Mouse (Mus musculus) bone marrow, adult 2 months (tissue): ENCODE data around the gene Piga.

Experiments used
- CTCF ChIP-seq: fragments of 200-500 bp; IDR thresholded peaks from 2 replicates; pipeline ENCODE4 v1.5.1; 2011; ENCODE audit warnings: low read length, control low read depth; ENCODE audit not compliant: control insufficient read depth, insufficient read depth
- POLR2A ChIP-seq: fragments of 200-500 bp; IDR thresholded peaks from 2 replicates; pipeline ENCODE4 v1.6.1; 2011; ENCODE audit warnings: low read depth, mild to moderate bottlenecking, control low read depth, low read length, borderline replicate concordance; ENCODE audit not compliant: control insufficient read depth

- TF ChIP-seq CTCF (no peak), POLR2A (no peak)
These were observed 45.0 kb upstream of the Piga start for GRCm38 (mm10) chrX:164374586-164374985.
